Mouse (Mus musculus) right cerebral cortex, postnatal 14 days (tissue): ENCODE data around the gene Galp.
"Not testable (repeated sequence)": the region's sequence is repeated elsewhere in the genome, so short reads cannot be mapped to it uniquely, and the experiment has no call there.

ENCODE experiments used
- DNase-seq: peaks from one replicate; pipeline ENCODE4 v3.0.0; 2022

Gene Galp

GRCm38 (mm10) chr7:6260004-6260403 is 63.1 kb downstream of the Galp start:
- DNase-seq: not testable (repeated sequence)

GRCm38 (mm10) chr7:6262120-6262519 is 65.2 kb downstream of the Galp start:
- DNase-seq: no peak

GRCm38 (mm10) chr7:6262984-6263383 is 66.1 kb downstream of the Galp start:
- DNase-seq: no peak

- no peak for DNase-seq
These were observed 68.8 kb downstream of the Galp start for GRCm38 (mm10) chr7:6265695-6266094.
